Comparison of ENCODE assay signal across 9 mouse cellular contexts in genomic region chr17:81214844-81215243, GRCm38 (mm10).
"Had no signal": no experiment of that assay in that cellular context is flagged by ENCODE, and none has a peak within 500 bp of the region (broad histone marks: within the 10 kb centered on the region; RNA-seq: fewer than 3 reads in every experiment).

No protein-coding gene starts in this region.

- DNase-seq: kidney, adult 2 months; kidney, postnatal 14 days; lung, embryonic 14.5 days; lung, postnatal 10 days; lung, postnatal 4 days; midbrain, embryonic 14.5 days; thymus, postnatal 36 days had no signal

- ATAC-seq: intestine, embryonic 16.5 days; liver, embryonic 12.5 days had no signal
